Mouse (Mus musculus) olfactory bulb, adult 2 months (tissue): ENCODE measurements around the gene Ptpn23. TPM values are rescaled to one million over a fixed set of nuclear protein-coding genes. Genes with fewer than 3 reads are reported as not detected.
"Not testable (repeated sequence)": the region's sequence is repeated elsewhere in the genome, so short reads cannot be mapped to it uniquely, and the experiment has no call there.

Experiments
- H3K27ac ChIP-seq: fragments of 200-500 bp; 2 replicates; pipeline ENCODE4 v1.5.1; 2012; ENCODE audit warnings: low read depth, low read length; ENCODE audit not compliant: insufficient read depth
- H3K4me1 ChIP-seq: fragments of 200-500 bp; 2 replicates; pipeline ENCODE4 v1.6.1; 2012; ENCODE audit warnings: low read length; ENCODE audit not compliant: control insufficient read depth, insufficient read depth
- H3K4me3 ChIP-seq: fragments of 200-500 bp; 2 replicates; pipeline ENCODE4 v1.5.1; 2012; ENCODE audit warnings: mild to moderate bottlenecking, low read depth, low read length, moderate library complexity; ENCODE audit not compliant: insufficient read depth
- CTCF ChIP-seq: fragments of 200-500 bp; IDR thresholded peaks from 2 replicates; pipeline ENCODE4 v1.5.1; 2012; ENCODE audit warnings: low read depth, mild to moderate bottlenecking, low read length, moderate library complexity; ENCODE audit not compliant: insufficient read depth
- POLR2A ChIP-seq: fragments of 200-500 bp; IDR thresholded peaks from 2 replicates; pipeline ENCODE4 v1.6.1; 2012; ENCODE audit warnings: mild to moderate bottlenecking, low read depth, low read length, moderate library complexity; ENCODE audit not compliant: insufficient read depth
- WGBS: fragments of 180-500 bp; shearing (Covaris S2); methylation state at CpG from one replicate; pipeline ENCODE4 v1.1.7; 2018; 5-methylcytosine and 5-hydroxymethylcytosine counted together
- polyA plus RNA-seq: library from polyadenylated mRNA; stranded (reverse); fragments of >200 nt; gene quantifications from 2 replicates; pipeline ENCODE4 v1.2.4, GENCODE M21; 2012; ENCODE audit warnings: low replicate concordance; ENCODE audit not compliant: missing spikeins, insufficient read depth, insufficient read length

Ptpn23 gene
- polyA plus RNA-seq, 1 experiment, result not detected

GRCm38 (mm10) chr9:110393295-110393694, 14.7 kb downstream of the Ptpn23 start:
- TF ChIP-seq CTCF (no peak), POLR2A (no peak)
- Histone ChIP-seq H3K4me3 (no peak overlapping the region), H3K27ac (no peak overlapping the region), H3K4me1 (peaks cover 16% of the 10 kb centered on the region)
- WGBS, result 81% methylated on average over 4 of the region's 4 CpGs

DNA sequence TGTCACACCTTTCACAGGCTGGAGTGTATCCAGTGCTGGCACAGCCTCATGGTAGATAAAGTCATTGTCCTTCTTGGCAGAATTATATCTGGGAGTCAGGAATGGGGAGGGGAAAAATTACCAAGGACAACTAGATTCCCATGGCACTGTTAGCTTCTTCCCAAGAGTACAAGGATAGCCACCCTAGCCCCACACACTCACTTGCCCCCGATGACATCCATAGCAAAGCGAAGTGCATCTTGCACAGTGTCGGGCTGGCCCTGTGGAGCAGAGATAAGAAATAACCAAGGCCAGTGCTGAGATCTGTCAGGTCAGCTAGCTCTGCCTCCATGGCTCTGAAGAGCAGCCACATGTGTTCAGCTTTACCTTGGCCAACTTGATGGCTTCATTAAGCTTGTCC, 17.2 kb downstream of the Ptpn23 start:
- no peak overlapping the region for H3K27ac ChIP-seq

GRCm38 (mm10) chr9:110388011-110388410, 20.0 kb downstream of the Ptpn23 start:
- no peak overlapping the region for H3K27ac ChIP-seq
- peaks cover 16% of the 10 kb centered on the region for H3K4me1 ChIP-seq
- no peak for TF ChIP-seq POLR2A
- TF ChIP-seq CTCF, result no peak
- 95% methylated on average over 7 of the region's 7 CpGs for WGBS
- no peak overlapping the region for H3K4me3 ChIP-seq

More for the DNA sequence above, 17.2 kb downstream of the Ptpn23 start:
- peaks cover 16% of the 10 kb centered on the region for H3K4me1 ChIP-seq
- no peak overlapping the region for H3K4me3 ChIP-seq
- 98% methylated on average over 3 of the region's 3 CpGs for WGBS
- TF ChIP-seq CTCF, result no peak
- no peak for TF ChIP-seq POLR2A

GRCm38 (mm10) chr9:110384369-110384929, 23.6 kb downstream of the Ptpn23 start:
- Histone ChIP-seq H3K4me1 (peaks cover 7% of the 10 kb centered on the region), H3K27ac (no peak overlapping the region), H3K4me3 (no peak overlapping the region)
- TF ChIP-seq POLR2A (no peak), CTCF (no peak)
- WGBS, result 66% methylated on average over 7 of the region's 7 CpGs

GRCm38 (mm10) chr9:110381292-110381691, 26.7 kb downstream of the Ptpn23 start:
- Histone ChIP-seq H3K27ac (no peak overlapping the region), H3K4me3 (no peak overlapping the region), H3K4me1 (peaks cover 7% of the 10 kb centered on the region; the same call in 1 of the 2 replicates)
- 81% methylated on average over 12 of the region's 12 CpGs for WGBS
- TF ChIP-seq CTCF, result no peak
- TF ChIP-seq POLR2A, result no peak

DNA sequence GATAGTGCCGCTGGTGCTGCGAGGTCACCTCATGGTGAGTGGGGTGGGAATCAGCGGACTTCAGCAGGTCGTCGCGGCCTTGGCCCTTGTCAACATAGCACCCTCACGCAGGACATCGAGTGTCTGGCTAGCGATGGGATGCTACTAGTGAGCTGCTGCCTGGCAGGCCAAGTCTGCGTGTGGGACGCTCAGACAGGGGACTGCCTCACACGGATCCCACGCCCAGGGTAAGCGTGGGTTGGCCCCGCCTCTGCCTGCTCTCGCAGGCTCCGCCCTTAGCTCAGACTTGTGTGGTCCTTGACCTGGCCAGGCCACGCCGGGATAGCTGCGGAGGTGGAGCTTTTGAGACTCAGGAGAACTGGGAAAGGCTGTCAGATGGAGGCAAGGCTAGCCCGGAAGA, 27.4 kb downstream of the Ptpn23 start:
- no peak overlapping the region for H3K27ac ChIP-seq
- H3K4me3 ChIP-seq, result no peak overlapping the region
- WGBS, result 58% methylated on average over 21 of the region's 21 CpGs
- peaks cover 7% of the 10 kb centered on the region; the same call in 1 of the 2 replicates for H3K4me1 ChIP-seq
- TF ChIP-seq POLR2A (no peak), CTCF (no peak)

DNA sequence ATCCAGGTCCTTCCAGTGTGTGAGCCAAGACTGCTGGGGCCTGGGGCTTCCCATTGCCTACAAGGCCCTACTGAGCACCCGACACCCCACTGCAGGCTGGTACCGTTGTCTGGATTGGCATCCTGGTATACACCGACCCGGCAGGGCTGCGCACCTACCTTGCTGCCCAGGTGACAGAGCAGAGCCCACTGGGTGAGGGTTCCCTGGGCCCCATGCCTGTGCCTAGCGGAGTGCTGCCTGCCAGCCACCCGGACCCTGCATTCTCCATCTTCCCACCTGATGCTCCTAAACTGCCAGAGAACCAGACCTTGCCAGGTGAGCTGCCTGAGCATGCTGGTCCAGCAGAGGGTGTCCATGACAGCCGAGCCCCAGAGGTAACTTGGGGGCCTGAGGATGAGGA, 28.7 kb downstream of the Ptpn23 start:
- H3K4me3 ChIP-seq, result no peak overlapping the region
- 0 out of 2 replicates have a peak, but pooled peaks cover 2% of the 10 kb centered on the region for H3K4me1 ChIP-seq
- 98% methylated on average over 8 of the region's 8 CpGs for WGBS
- H3K27ac ChIP-seq, result no peak overlapping the region
- TF ChIP-seq CTCF (no peak), POLR2A (no peak)

DNA sequence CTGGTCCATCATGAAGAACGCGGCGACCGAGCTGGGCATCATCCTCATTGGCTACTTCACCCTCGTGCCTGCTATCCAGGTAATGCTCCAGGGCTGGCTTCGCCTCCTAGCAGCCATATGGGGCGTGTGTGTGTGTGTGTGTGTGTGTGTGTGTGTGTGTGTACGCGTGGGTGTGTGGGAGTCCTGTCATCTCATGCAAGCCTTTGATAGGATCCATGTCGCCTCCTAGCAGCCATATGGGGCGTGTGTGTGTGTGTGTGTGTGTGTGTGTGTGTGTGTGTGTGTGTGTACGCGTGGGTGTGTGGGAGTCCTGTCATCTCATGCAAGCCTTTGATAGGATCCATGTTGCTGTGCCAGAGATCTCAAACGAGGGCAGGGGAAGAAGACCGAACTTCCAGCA, 30.4 kb downstream of the Ptpn23 start:
- not testable (repeated sequence) for H3K27ac ChIP-seq, H3K4me1 ChIP-seq, H3K4me3 ChIP-seq
- WGBS, result 79% methylated on average over 15 of the region's 15 CpGs

DNA sequence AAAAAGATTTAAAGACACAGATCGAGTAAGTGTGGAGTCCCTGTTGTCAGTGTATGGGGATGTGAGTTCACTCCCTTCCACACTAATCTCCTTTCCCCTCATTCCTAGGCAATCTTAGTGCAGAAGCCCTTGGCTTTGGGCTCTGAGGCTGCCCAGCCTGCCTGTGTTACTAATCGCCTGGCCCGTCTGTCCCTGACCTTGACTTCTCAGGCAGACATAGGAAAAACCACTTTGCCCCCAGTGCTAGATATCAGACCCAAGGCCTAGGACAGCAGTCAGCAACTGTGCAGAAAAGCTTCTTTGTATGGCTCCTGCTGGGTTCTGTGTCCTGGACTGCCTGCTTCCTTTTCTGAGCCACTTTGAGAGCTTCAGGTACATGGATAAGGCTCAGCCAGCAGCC, 32.3 kb downstream of the Ptpn23 start:
- TF ChIP-seq CTCF, result no peak
- no peak for TF ChIP-seq POLR2A
- no peak overlapping the region for H3K27ac ChIP-seq
- no peaks in the 10 kb centered on the region for H3K4me1 ChIP-seq
- 96% methylated on average over 3 of the region's 3 CpGs for WGBS
- no peak overlapping the region for H3K4me3 ChIP-seq

DNA sequence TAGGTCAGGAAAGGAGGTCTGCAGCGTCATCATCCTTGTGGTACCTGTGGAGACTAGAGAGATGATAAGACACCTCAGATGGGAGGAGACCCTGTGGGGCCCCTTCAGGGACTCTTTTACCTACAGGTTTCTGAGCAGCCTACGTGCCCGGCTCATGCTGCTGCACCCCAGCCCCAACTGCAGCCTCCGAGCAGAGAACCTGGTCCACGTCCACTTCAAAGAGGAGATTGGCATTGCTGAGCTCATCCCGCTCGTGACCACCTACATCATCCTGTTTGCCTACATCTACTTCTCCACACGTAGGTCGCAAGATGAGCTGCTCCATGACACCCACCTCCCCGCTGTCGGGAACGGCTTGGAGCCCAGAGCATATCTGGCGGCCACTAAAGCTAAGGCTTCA, 34.1 kb downstream of the Ptpn23 start:
- H3K4me1 ChIP-seq, result no peaks in the 10 kb centered on the region
- WGBS, result 95% methylated on average over 13 of the region's 13 CpGs
- no peak overlapping the region for H3K4me3 ChIP-seq
- H3K27ac ChIP-seq, result no peak overlapping the region
- TF ChIP-seq POLR2A, result no peak
- TF ChIP-seq CTCF, result no peak
